Mouse (Mus musculus): ENCODE results near the gene Atf4. TPM values are rescaled to one million over a fixed set of nuclear protein-coding genes. Genes with fewer than 3 reads are reported as not detected.

Gene Atf4
- polyA plus RNA-seq, 1 experiment: 499 TPM

DNA sequence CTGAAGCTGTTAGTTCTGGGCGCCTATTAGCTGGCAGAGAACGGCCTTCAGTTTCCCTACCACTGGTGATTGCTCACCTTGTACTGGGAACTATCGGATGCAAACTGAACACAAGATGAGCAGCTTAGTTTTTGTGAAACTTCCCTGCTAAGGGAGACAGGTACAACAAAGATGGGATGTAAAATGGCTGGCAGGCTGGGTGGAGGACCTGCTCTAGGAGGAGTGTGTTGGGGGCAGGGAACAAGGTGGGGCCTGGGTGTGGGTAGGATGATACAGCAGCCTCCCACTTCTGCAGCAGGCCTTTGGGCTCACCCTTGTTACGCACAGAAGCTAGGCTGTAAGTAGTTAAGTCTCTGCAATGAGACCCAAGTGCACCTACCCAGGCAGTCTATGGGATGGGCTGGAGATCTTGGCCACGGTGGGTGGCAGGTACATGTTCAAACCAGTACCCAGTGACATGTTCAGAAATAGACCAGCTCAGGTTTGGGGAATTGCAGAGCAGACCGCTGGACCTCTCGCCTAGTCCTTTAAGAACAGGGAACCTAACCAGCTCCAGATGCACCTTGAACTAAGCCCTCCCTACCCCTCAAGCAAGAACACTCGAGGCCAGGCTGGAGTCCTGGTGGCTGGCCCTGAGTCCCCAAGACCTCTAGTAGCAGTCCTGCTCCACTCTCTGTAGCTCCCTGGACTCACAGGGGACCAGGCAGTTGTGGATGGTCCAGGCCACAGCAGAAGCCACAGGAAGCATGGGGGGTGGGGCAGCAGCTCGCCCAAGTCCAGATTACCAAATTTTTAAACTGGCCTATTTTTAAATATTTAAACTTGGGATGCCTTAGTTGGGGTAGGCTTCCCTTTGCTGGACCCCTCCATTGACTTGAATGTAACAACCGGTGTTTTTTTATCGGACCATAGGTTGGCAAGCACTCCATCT, 3.5 kb downstream of the Atf4 start:
- H3K4me1 ChIP-seq (ENCODE audit: control insufficient read depth, insufficient read depth, low read length): peaks cover 6% of the 10 kb centered on the region; the same call in 1 of the 2 replicates
- TF ChIP-seq POLR2A (IDR thresholded peaks at IDR 0.05; ENCODE audit: low read depth, low read length) (peak; percentile 64), CTCF (IDR thresholded peaks at IDR 0.05; ENCODE audit: borderline replicate concordance, insufficient read depth, low read length) (no peak)
- H3K27ac ChIP-seq (ENCODE audit: insufficient read depth, low read length): peak overlapping the region; percentile 98
- no peak overlapping the region for H3K4me3 ChIP-seq (ENCODE audit: insufficient read depth, low read length)

DNA sequence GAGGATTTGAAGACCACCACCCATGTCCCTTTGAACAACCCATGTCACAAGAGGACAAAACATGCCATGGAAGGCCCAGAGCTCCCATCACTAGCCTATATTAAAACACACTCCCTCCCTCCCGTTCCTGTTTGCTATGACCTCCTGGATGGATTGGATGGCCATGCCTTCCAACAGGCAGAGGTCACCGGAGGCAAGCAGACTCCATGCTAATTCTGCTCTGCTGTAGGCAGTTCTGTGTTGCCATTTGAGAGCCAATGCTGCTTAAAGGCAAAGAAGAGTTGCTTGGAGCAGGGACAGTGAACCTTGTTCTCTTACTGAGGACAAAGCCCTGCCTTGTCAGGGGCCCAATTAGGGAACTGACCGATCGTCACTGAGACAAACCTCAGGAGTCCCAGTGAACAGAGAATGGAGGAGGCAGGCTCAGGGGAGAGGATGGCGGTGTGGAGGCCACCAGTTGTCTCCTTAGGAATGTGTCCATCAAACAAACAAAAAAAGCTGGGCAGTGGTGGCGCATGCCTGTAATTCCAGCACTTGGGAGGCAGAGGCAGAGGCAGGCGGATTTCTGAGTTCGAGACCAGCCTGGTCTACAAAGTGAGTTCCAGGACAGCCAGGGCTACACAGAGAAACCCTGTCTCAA, 4.5 kb downstream of the Atf4 start:
- Histone ChIP-seq H3K27ac (ENCODE audit: insufficient read depth, low read length) (no peak overlapping the region), H3K4me3 (ENCODE audit: insufficient read depth, low read length) (no peak overlapping the region), H3K4me1 (ENCODE audit: control insufficient read depth, insufficient read depth, low read length) (peaks cover 3% of the 10 kb centered on the region; the same call in 1 of the 2 replicates)
- TF ChIP-seq POLR2A (IDR thresholded peaks at IDR 0.05; ENCODE audit: low read depth, low read length): no peak; the same call in 1 of the 2 replicates
- TF ChIP-seq CTCF (IDR thresholded peaks at IDR 0.05; ENCODE audit: borderline replicate concordance, insufficient read depth, low read length): no peak

DNA sequence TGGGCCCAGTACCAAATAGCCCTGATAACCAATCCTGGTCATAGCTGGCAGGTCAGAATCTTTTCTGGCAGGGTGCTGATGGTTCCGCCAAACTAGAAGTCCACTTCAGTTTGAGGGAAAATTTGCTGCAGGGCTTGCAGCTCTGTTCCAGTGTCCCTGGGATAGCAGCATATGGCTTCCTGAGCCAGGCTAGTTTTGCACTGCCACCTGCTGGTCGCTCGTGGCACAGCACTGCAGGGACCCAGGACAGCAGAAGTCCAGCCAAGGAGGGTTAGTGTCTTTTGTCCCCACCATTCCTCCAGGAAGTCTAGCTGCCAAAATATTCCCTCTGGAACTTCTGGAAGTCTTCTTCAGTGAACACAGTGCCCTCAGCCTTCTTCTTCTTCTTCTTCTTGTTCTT, 5.7 kb downstream of the Atf4 start:
- Histone ChIP-seq H3K4me1 (ENCODE audit: control insufficient read depth, insufficient read depth, low read length) (peaks cover 3% of the 10 kb centered on the region; the same call in 1 of the 2 replicates), H3K4me3 (ENCODE audit: insufficient read depth, low read length) (no peak overlapping the region), H3K27ac (ENCODE audit: insufficient read depth, low read length) (no peak overlapping the region)
- TF ChIP-seq POLR2A (IDR thresholded peaks at IDR 0.05; ENCODE audit: low read depth, low read length): no peak
- peak; percentile 99 for TF ChIP-seq CTCF (IDR thresholded peaks at IDR 0.05; ENCODE audit: borderline replicate concordance, insufficient read depth, low read length)

DNA sequence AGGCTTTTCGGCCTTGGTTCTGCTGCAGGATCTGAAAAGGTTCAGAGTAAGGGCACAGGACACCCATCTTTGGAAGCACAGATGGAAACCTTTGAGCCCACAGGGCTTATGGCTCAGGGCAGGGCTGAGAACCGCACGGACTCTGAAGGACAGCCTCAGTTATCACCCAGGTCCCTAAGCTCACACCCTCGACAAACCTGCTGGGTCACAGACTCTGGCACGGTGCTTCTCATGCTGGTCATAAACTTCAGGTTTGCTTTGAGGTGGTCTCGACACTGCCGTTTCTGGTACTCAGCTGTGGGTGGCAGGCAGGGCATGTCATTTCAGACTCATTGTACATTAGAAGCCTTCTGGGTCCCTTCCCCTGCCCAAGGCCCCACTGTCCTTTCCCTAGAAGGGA, 6.1 kb downstream of the Atf4 start:
- H3K4me1 ChIP-seq (ENCODE audit: control insufficient read depth, insufficient read depth, low read length): peaks cover 3% of the 10 kb centered on the region; the same call in 1 of the 2 replicates
- no peak for TF ChIP-seq POLR2A (IDR thresholded peaks at IDR 0.05; ENCODE audit: low read depth, low read length)
- no peak for TF ChIP-seq CTCF (IDR thresholded peaks at IDR 0.05; ENCODE audit: borderline replicate concordance, insufficient read depth, low read length)

GRCm38 (mm10) chr15:80263610-80264575, 8.9 kb downstream of the Atf4 start, which contains the start of gene Rps19bp1:
Gene Rps19bp1 (minus strand): TSS chr15:80264315.
- Histone ChIP-seq H3K4me3 (ENCODE audit: insufficient read depth, low read length) (peak within 1 kb of the TSS; percentile 78), H3K4me1 (ENCODE audit: control insufficient read depth, insufficient read depth, low read length) (no peaks in the 10 kb centered on the region; the same call in 1 of the 2 replicates), H3K27ac (ENCODE audit: insufficient read depth, low read length) (no peak within 1 kb of the TSS)
- TF ChIP-seq CTCF (IDR thresholded peaks at IDR 0.05; ENCODE audit: borderline replicate concordance, insufficient read depth, low read length): no peak
- peak; percentile 85 for TF ChIP-seq POLR2A (IDR thresholded peaks at IDR 0.05; ENCODE audit: low read depth, low read length)

More for the DNA sequence above, 6.1 kb downstream of the Atf4 start:
- H3K27ac ChIP-seq (ENCODE audit: insufficient read depth, low read length): no peak overlapping the region
- H3K4me3 ChIP-seq (ENCODE audit: insufficient read depth, low read length): no peak overlapping the region

- Histone ChIP-seq H3K4me3 (ENCODE audit: insufficient read depth, low read length) (no peak overlapping the region), H3K4me1 (ENCODE audit: control insufficient read depth, insufficient read depth, low read length) (no peaks in the 10 kb centered on the region; the same call in 1 of the 2 replicates), H3K27ac (ENCODE audit: insufficient read depth, low read length) (no peak overlapping the region)
These were observed 11.3 kb downstream of the Atf4 start for GRCm38 (mm10) chr15:80266281-80266680.

GRCm38 (mm10) chr15:80271858-80272396, 16.9 kb downstream of the Atf4 start:
- TF ChIP-seq POLR2A (IDR thresholded peaks at IDR 0.05; ENCODE audit: low read depth, low read length) (no peak), CTCF (IDR thresholded peaks at IDR 0.05; ENCODE audit: borderline replicate concordance, insufficient read depth, low read length) (no peak)
- H3K27ac ChIP-seq (ENCODE audit: insufficient read depth, low read length): no peak overlapping the region
- no peak overlapping the region for H3K4me3 ChIP-seq (ENCODE audit: insufficient read depth, low read length)
- H3K4me1 ChIP-seq (ENCODE audit: control insufficient read depth, insufficient read depth, low read length): no peaks in the 10 kb centered on the region

More at GRCm38 (mm10) chr15:80266281-80266680, 11.3 kb downstream of the Atf4 start:
- no peak for TF ChIP-seq POLR2A (IDR thresholded peaks at IDR 0.05; ENCODE audit: low read depth, low read length)
- TF ChIP-seq CTCF (IDR thresholded peaks at IDR 0.05; ENCODE audit: borderline replicate concordance, insufficient read depth, low read length): peak; percentile 85

DNA sequence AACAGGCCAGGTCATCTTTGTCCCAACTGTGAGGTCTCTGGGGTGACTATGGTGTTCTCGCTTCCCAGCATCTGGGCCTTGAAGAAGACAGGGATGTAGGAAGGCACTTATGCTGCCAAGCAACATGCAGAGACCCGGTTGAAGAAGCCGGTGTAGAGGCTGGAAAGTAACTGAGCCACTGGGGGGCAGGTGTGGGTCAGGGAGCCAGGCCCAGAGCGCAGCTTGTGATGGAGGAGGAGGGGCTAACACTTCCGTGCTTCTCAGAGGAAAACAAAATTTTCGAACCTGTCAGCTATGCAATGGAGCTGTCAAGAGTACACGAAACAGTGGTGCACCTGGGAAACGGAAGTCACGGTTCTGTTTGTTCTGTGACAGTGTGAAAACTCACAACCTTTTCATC, 22.1 kb downstream of the Atf4 start:
- Histone ChIP-seq H3K4me1 (ENCODE audit: control insufficient read depth, insufficient read depth, low read length) (no peaks in the 10 kb centered on the region), H3K4me3 (ENCODE audit: insufficient read depth, low read length) (no peak overlapping the region), H3K27ac (ENCODE audit: insufficient read depth, low read length) (no peak overlapping the region)
- TF ChIP-seq POLR2A (IDR thresholded peaks at IDR 0.05; ENCODE audit: low read depth, low read length): no peak

DNA sequence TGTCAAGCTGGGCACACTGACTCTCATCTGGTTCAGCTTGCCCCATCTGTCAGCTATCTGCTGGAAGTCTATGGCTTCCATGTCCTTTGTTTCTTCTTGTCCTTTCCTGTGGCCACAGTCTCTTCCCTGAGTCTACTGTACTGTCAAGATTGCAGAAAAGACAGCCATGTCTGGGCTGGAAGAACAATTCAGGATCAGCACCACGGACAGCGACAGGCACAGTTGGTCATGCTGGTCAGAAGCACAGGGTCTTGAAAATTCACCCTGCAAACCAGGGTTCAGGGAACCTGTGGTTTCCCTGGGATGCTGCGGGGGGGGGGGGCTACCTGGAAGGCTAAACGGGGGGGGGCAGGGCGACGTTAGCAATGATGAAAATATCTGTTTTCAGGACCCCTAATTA, 22.6 kb downstream of the Atf4 start:
- Histone ChIP-seq H3K27ac (ENCODE audit: insufficient read depth, low read length) (no peak overlapping the region), H3K4me1 (ENCODE audit: control insufficient read depth, insufficient read depth, low read length) (no peaks in the 10 kb centered on the region), H3K4me3 (ENCODE audit: insufficient read depth, low read length) (no peak overlapping the region)
- TF ChIP-seq CTCF (IDR thresholded peaks at IDR 0.05; ENCODE audit: borderline replicate concordance, insufficient read depth, low read length) (no peak), POLR2A (IDR thresholded peaks at IDR 0.05; ENCODE audit: low read depth, low read length) (no peak)
